Mouse (Mus musculus) kidney, postnatal 0 days (tissue): Measurements from ENCODE around the gene Lgmn. TPM values are rescaled to one million over a fixed set of nuclear protein-coding genes. Genes with fewer than 3 reads are reported as not detected.

ENCODE experiments used
- ATAC-seq: fragments of 200-750 bp; cut with Nextera tagmentation; replicated peaks from 2 replicates; pipeline ENCODE4 v1.8.0; 2017; ENCODE audit warnings: low read depth, moderate number of reproducible peaks, moderate TSS enrichment, moderate library complexity; ENCODE audit not compliant: low FRiP score
- DNase-seq: peaks from one replicate; pipeline ENCODE4 v3.0.0-alpha.2; 2016; ENCODE audit warnings: low spot score
- H3K27ac ChIP-seq: fragments of 300-500 bp; sonication (generic); 2 replicates; pipeline ENCODE4 v1.5.1; 2014; ENCODE audit warnings: mild to moderate bottlenecking
- H3K27me3 ChIP-seq: fragments of 300-500 bp; sonication (generic); 2 replicates; pipeline ENCODE4 v1.6.1; 2014; ENCODE audit warnings: low read length, mixed read lengths; ENCODE audit not compliant: insufficient read depth
- H3K36me3 ChIP-seq: fragments of 300-500 bp; sonication (generic); 2 replicates; pipeline ENCODE4 v1.6.1; 2014; ENCODE audit warnings: low read length, mixed read lengths; ENCODE audit not compliant: insufficient read depth
- H3K4me1 ChIP-seq: fragments of 300-500 bp; sonication (generic); replicated peaks from 2 replicates; pipeline ENCODE4 v1.6.1; 2014; ENCODE audit warnings: antibody characterized with exemption, low read length, mixed read lengths; ENCODE audit not compliant: insufficient read depth
- H3K4me2 ChIP-seq: fragments of 300-500 bp; sonication (generic); 2 replicates; pipeline ENCODE4 v1.6.1; 2014; ENCODE audit warnings: mild to moderate bottlenecking, low read length, moderate library complexity, mixed read lengths
- H3K4me3 ChIP-seq: fragments of 300-500 bp; sonication (generic); replicated peaks from 2 replicates; pipeline ENCODE4 v1.5.1; 2014; ENCODE audit warnings: low read depth, low read length
- H3K9ac ChIP-seq: fragments of 300-500 bp; sonication (generic); 2 replicates; pipeline ENCODE4 v1.6.1; 2014; ENCODE audit warnings: low read depth, low read length
- H3K9me3 ChIP-seq: fragments of 300-500 bp; sonication (generic); replicated peaks from 2 replicates; pipeline ENCODE4 v1.6.1; 2016; ENCODE audit warnings: low read length, inconsistent platforms, mixed read lengths
- CTCF ChIP-seq: IDR thresholded peaks from 2 replicates; pipeline ENCODE4 v1.5.1; 2016; ENCODE audit warnings: antibody characterized with exemption, low read depth, mild to moderate bottlenecking, moderate library complexity
- WGBS: fragments of 180-500 bp; shearing (Covaris S2); extraction: QIAGEN DNeasy Blood & Tissue Kit; methylation state at CpG from one replicate; pipeline ENCODE4 v1.1.7; 2014; 5-methylcytosine and 5-hydroxymethylcytosine counted together
- polyA plus RNA-seq: library from polyadenylated mRNA; unstranded; fragments of >200 nt; fragmentation: Nextera tagmentation; extraction: Ambion mirVana; gene quantifications from 2 replicates; pipeline ENCODE4 v1.2.1, GENCODE M21; 2015

Lgmn gene
- polyA plus RNA-seq, 1 experiment from 2014 or later: 286 TPM

GRCm38 (mm10) chr12:102464650-102465049, 25.0 kb upstream of the Lgmn start:
- Histone ChIP-seq H3K4me2 (no peak overlapping the region), H3K27me3 (no peaks in the 10 kb centered on the region), H3K4me1 (no peaks in the 10 kb centered on the region), H3K27ac (no peak overlapping the region), H3K9me3 (no peaks in the 10 kb centered on the region), H3K9ac (no peak overlapping the region), H3K36me3 (no peaks in the 10 kb centered on the region), H3K4me3 (no peak overlapping the region)
- WGBS: 62% methylated on average over 4 of the region's 4 CpGs
- no peak for ATAC-seq
- TF ChIP-seq CTCF: peak; percentile 52; the same call in 1 of the 2 replicates
- DNase-seq: no peak

- H3K27ac ChIP-seq: no peak overlapping the region
- no peaks in the 10 kb centered on the region for H3K36me3 ChIP-seq
- DNase-seq (peak; percentile 52), ATAC-seq (no peak)
- H3K4me3 ChIP-seq: no peak overlapping the region
- H3K9me3 ChIP-seq: no peaks in the 10 kb centered on the region
- WGBS: 65% methylated on average over 5 of the region's 5 CpGs
- no peak overlapping the region for H3K9ac ChIP-seq
- no peaks in the 10 kb centered on the region for H3K27me3 ChIP-seq
- no peaks in the 10 kb centered on the region for H3K4me1 ChIP-seq
- no peak overlapping the region for H3K4me2 ChIP-seq
- TF ChIP-seq CTCF: peak; percentile 75
Measured at GRCm38 (mm10) chr12:102461177-102461576, 21.6 kb upstream of the Lgmn start.

- H3K27ac ChIP-seq: no peak overlapping the region
- no peaks in the 10 kb centered on the region for H3K36me3 ChIP-seq
- no peak overlapping the region for H3K9ac ChIP-seq
- ATAC-seq (no peak), DNase-seq (no peak)
- H3K4me2 ChIP-seq: no peak overlapping the region
- no peaks in the 10 kb centered on the region for H3K27me3 ChIP-seq
- 75% methylated on average over 5 of the region's 5 CpGs for WGBS
- H3K9me3 ChIP-seq: no peaks in the 10 kb centered on the region
- H3K4me1 ChIP-seq: no peaks in the 10 kb centered on the region
- no peak overlapping the region for H3K4me3 ChIP-seq
- no peak for TF ChIP-seq CTCF
Measured at GRCm38 (mm10) chr12:102460014-102460413, 20.4 kb upstream of the Lgmn start.

GRCm38 (mm10) chr12:102456467-102457193, 17.0 kb upstream of the Lgmn start:
- WGBS: 62% methylated on average over 7 of the region's 7 CpGs
- Histone ChIP-seq H3K9me3 (no peaks in the 10 kb centered on the region), H3K4me1 (no peaks in the 10 kb centered on the region), H3K4me3 (no peak overlapping the region), H3K9ac (no peak overlapping the region), H3K27me3 (no peaks in the 10 kb centered on the region), H3K27ac (no peak overlapping the region), H3K4me2 (no peak overlapping the region), H3K36me3 (no peaks in the 10 kb centered on the region)
- no peak for TF ChIP-seq CTCF
- ATAC-seq (no peak), DNase-seq (no peak)

GRCm38 (mm10) chr12:102453581-102453980, 14.0 kb upstream of the Lgmn start:
- Histone ChIP-seq H3K9me3 (no peaks in the 10 kb centered on the region), H3K4me1 (no peaks in the 10 kb centered on the region), H3K4me3 (no peak overlapping the region), H3K27ac (peak overlapping the region; percentile 19; the same call in 1 of the 2 replicates), H3K27me3 (no peaks in the 10 kb centered on the region), H3K36me3 (no peaks in the 10 kb centered on the region), H3K4me2 (no peak overlapping the region), H3K9ac (no peak overlapping the region)
- no peak for TF ChIP-seq CTCF
- peak; percentile 89 for ATAC-seq
- DNase-seq: peak; percentile 62
- 16% methylated on average over 6 of the region's 6 CpGs for WGBS

- Histone ChIP-seq H3K36me3 (no peaks in the 10 kb centered on the region), H3K4me1 (no peaks in the 10 kb centered on the region), H3K4me3 (no peak overlapping the region), H3K27me3 (no peaks in the 10 kb centered on the region), H3K27ac (no peak overlapping the region), H3K9ac (no peak overlapping the region), H3K9me3 (no peaks in the 10 kb centered on the region), H3K4me2 (no peak overlapping the region)
- ATAC-seq (no peak), DNase-seq (peak; percentile 19)
- 74% methylated on average over 8 of the region's 8 CpGs for WGBS
- TF ChIP-seq CTCF: no peak
Measured at GRCm38 (mm10) chr12:102451126-102451851, 11.7 kb upstream of the Lgmn start.
